Mouse (Mus musculus) megakaryocyte, adult 5-6 weeks (primary cell): ENCODE results near the gene Hoxa5. TPM values are rescaled to one million over a fixed set of nuclear protein-coding genes. Genes with fewer than 3 reads are reported as not detected.

ENCODE experiments used
- ATAC-seq: 2 replicates; pipeline ENCODE4 v1.8.0; 2016; ENCODE audit warnings: mild to moderate bottlenecking, inconsistent platforms; ENCODE audit not compliant: poor library complexity, severe bottlenecking
- total RNA-seq, 2 experiments: library from RNA; stranded (forward) in 1 of 2; stranded (reverse) in 1 of 2; fragments of 153-499, 151-499 nt in 1 of 2; fragments of 221-1000, 200-1000 nt in 1 of 2; gene quantifications; 2 replicates each; pipeline versions ENCODE4 v1.2.3 to v1.2.4; 2015 to 2017

The Hoxa5 gene
- total RNA-seq, 2 experiments from 2014 or later, result 0.13 to 0.18 TPM

GRCm38 (mm10) chr6:52152226-52153193, 51.9 kb downstream of the Hoxa5 start:
- no peak for ATAC-seq

Other genes starting within 250 kb of the Hoxa5 start
- gene Skap2, start 192.0 kb downstream of the Hoxa5 start, total RNA-seq (2015), result 178 and 191 TPM in 2 replicates
- gene Skap2, start 192.0 kb downstream of the Hoxa5 start, total RNA-seq (2017), result 293 and 359 TPM in 2 replicates
- gene Hoxa1, start 46.3 kb downstream of the Hoxa5 start, total RNA-seq (2015), result 0.11 TPM in 1 of 2 replicates, not detected in the other
- gene Hoxa1, start 46.3 kb downstream of the Hoxa5 start, total RNA-seq (2017), result 0.37 TPM in 1 of 2 replicates, not detected in the other
- gene Hoxa2, start 39.8 kb downstream of the Hoxa5 start, total RNA-seq (2015), result not detected in 2 replicates
- not detected in 2 replicates for gene Hoxa2, start 39.8 kb downstream of the Hoxa5 start, total RNA-seq (2017)
- not detected in 2 replicates for gene 5730596B20Rik, start 27.1 kb downstream of the Hoxa5 start, total RNA-seq (2015)
- not detected in 2 replicates for gene 5730596B20Rik, start 27.1 kb downstream of the Hoxa5 start, total RNA-seq (2017)
- 0.27 TPM in 1 of 2 replicates, not detected in the other for gene Hoxa4, start 12.8 kb downstream of the Hoxa5 start, total RNA-seq (2015)
- 0.28 TPM in 1 of 2 replicates, not detected in the other for gene Hoxa4, start 12.8 kb downstream of the Hoxa5 start, total RNA-seq (2017)
- not detected in 2 replicates for gene Hoxa6, start 4.1 kb upstream of the Hoxa5 start, total RNA-seq (2015)
- gene Hoxa6, start 4.1 kb upstream of the Hoxa5 start, total RNA-seq (2017), result not detected in 2 replicates
- gene Hoxa3, start 8.7 kb upstream of the Hoxa5 start, total RNA-seq (2015), result 0.93 TPM in 1 of 2 replicates, not detected in the other
- not detected in 2 replicates for gene Hoxa3, start 8.7 kb upstream of the Hoxa5 start, total RNA-seq (2017)
- not detected in 2 replicates for gene Gm28308, start 8.8 kb upstream of the Hoxa5 start, total RNA-seq (2015)
- not detected in 2 replicates for gene Gm28308, start 8.8 kb upstream of the Hoxa5 start, total RNA-seq (2017)
- 1.2 and 1.8 TPM in 2 replicates for gene Hoxa7, start 17.3 kb upstream of the Hoxa5 start, total RNA-seq (2015)
- 0.53 and 0.73 TPM in 2 replicates for gene Hoxa7, start 17.3 kb upstream of the Hoxa5 start, total RNA-seq (2017)
- 0.36 and 1.2 TPM in 2 replicates for gene Hoxa9, start 26.5 kb upstream of the Hoxa5 start, total RNA-seq (2015)
- 1.5 and 2.0 TPM in 2 replicates for gene Hoxa9, start 26.5 kb upstream of the Hoxa5 start, total RNA-seq (2017)
- gene Hoxa10, start 36.3 kb upstream of the Hoxa5 start, total RNA-seq (2015), result 0.07 TPM in 1 of 2 replicates, not detected in the other
- 0.11 TPM in 1 of 2 replicates, not detected in the other for gene Hoxa10, start 36.3 kb upstream of the Hoxa5 start, total RNA-seq (2017)
- not detected in 2 replicates for gene Hoxa11, start 41.2 kb upstream of the Hoxa5 start, total RNA-seq (2015)
- gene Hoxa11, start 41.2 kb upstream of the Hoxa5 start, total RNA-seq (2017), result not detected in 2 replicates
- gene Hoxa13, start 56.3 kb upstream of the Hoxa5 start, total RNA-seq (2015), result not detected in 2 replicates
- not detected in 2 replicates for gene Hoxa13, start 56.3 kb upstream of the Hoxa5 start, total RNA-seq (2017)
- gene Evx1, start 108.9 kb upstream of the Hoxa5 start, total RNA-seq (2015), result not detected in 2 replicates
- not detected in 2 replicates for gene Evx1, start 108.9 kb upstream of the Hoxa5 start, total RNA-seq (2017)